Mouse (Mus musculus) heart, postnatal 25 days (tissue): ENCODE data around the gene Ubd. TPM values are rescaled to one million over a fixed set of nuclear protein-coding genes. Genes with fewer than 3 reads are reported as not detected.
"Not testable (repeated sequence)": the region's sequence is repeated elsewhere in the genome, so short reads cannot be mapped to it uniquely, and the experiment has no call there.

Source experiments
- DNase-seq: peaks from one replicate; pipeline ENCODE4 v3.0.0; 2022; ENCODE audit warnings: low spot score
- intact Hi-C: fragments of 180-260 bp; cut with DNase I; formaldehyde crosslinking; loops from one replicate; pipeline ENCODE4 v1.15.1; 2025
- total RNA-seq, 2 experiments: library from RNA; stranded (reverse); gene quantifications; 2 replicates each; pipeline ENCODE4 v1.2.3; 2021

The Ubd gene
- total RNA-seq, result not detected

- intact Hi-C loops, result no loop called here
Observed at GRCm38 (mm10) chr17:37193656-37194055, at the start of gene Ubd. Gene Ubd (plus strand): TSS chr17:37193892.

DNA sequence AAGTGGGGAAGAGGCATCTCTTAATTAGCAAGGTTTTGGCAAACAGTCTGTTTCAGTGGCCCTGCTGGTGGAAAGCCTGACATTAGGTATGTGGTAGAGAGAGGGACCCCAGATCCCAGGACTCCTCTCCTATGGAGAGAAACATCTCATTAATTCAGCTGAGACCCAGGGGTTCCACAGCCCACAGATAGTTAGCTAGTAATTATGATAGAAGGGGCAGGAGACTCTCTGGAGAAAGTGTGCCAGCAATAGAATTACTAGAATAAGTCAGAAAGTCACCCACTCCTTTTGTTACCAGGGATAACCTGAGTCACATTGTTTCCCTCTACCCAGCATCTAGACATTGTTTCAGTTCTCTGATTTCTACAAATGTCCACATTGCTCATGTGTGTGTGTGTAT is 32.3 kb upstream of the Ubd start, which contains the start of gene Olfr93:
Gene Olfr93, minus strand, starts transcription at position 101 of the 400 bp plus-strand sequence.
- DNase-seq, result no peak
- intact Hi-C loops, result no loop called here

More at GRCm38 (mm10) chr17:37193656-37194055, at the start of gene Ubd:
- DNase-seq, result no peak

GRCm38 (mm10) chr17:37185474-37185873 is 8.2 kb upstream of the Ubd start:
- no peak for DNase-seq
- intact Hi-C loops, result no loop called here

GRCm38 (mm10) chr17:37190711-37191110 is 3.0 kb upstream of the Ubd start:
- intact Hi-C loops, result no loop called here
- no peak for DNase-seq

- intact Hi-C loops, result no loop called here
- no peak for DNase-seq
Observed at GRCm38 (mm10) chr17:37193032-37193431, 660 bp upstream of the Ubd start.

GRCm38 (mm10) chr17:37194782-37195181 is 1.1 kb downstream of the Ubd start:
- intact Hi-C loops, result no loop called here
- no peak for DNase-seq

GRCm38 (mm10) chr17:37196845-37197724 is 3.4 kb downstream of the Ubd start:
- intact Hi-C loops, result no loop called here
- DNase-seq, result no peak

DNA sequence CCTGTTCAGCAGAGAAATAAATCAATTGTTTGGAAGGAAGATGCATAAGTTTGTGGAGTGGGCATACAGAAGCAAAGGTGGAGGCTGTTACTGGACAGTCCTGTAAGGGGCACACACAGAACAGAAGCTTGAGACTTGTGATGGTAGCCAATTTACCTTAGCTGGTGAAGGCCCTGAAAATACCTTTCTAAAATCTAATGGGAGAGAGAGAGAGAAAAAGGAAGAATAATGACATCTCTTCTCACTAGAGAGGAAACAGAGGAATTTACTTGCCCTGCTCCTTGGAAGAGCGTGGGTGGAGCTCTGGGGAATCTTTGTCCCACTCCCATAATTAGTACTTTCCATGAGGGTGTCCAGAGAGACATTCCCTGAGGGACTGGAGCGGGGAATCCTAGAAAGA is 7.2 kb downstream of the Ubd start, which contains the start of gene Olfr94:
Gene Olfr94, minus strand, starts transcription at position 101 of the 400 bp plus-strand sequence.
- intact Hi-C loops, result loop anchor here (5.0 kb wide), 1 partner anchor 309 kb away; the partner anchor contains the start of gene Trim40
- DNase-seq, result no peak

DNA sequence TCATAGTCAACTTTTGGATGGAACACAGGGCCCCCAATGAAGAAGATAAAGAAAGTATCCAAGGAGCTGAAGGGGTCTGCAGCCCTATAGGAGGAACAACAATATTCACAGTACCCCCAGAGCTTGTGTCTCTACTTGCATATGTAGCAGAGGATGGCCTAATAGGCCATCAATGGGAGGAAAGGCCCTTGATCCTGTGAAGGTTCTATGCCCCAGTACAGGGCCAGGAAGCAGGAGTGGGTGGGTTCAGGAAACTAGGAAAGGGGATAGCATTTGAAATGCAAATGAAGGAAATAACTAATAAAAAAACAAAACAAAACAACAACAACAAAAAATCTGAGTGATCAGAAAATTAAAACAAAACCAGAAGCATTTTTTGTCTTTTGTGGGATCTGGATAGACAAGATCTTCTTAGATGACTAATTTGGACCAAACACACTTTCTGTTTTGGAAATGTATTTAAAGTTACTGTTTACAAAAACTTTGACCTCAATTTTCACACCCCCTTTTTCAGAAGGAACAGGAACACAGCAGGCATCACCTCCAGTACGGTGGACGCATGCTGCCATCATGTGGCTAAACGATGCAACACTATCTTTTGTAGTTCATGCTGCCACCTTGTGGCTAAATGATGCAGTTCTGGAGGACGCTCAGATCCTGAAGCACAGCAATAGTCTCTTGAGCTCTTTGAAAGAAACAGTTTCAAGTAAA is 9.7 kb downstream of the Ubd start:
- intact Hi-C loops, result loop anchor here (1.0 to 5.0 kb wide), 2 partner anchors 120 to 311 kb away; partner anchors contain the start of gene Trim40
- no peak for DNase-seq

DNA sequence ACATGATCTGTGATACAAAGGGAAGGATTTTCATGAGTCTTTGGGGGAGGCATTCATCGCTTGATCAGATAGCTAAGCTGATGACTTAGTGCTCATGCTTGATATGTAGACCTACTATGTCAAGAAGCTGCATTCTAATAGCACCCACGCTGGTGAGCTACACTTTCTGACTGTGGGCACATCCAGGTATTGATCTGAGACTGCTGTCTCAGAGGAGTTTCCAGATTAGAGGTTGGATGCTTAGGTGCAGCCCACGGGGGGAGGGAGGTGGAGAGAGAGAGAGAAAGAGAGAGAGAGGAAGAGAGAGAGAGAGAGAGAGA is 10.2 kb downstream of the Ubd start:
- intact Hi-C loops, result loop anchor here (1.0 to 5.0 kb wide), 2 partner anchors 121 to 312 kb away; partner anchors contain the start of gene Trim40
- DNase-seq, result no peak

DNA sequence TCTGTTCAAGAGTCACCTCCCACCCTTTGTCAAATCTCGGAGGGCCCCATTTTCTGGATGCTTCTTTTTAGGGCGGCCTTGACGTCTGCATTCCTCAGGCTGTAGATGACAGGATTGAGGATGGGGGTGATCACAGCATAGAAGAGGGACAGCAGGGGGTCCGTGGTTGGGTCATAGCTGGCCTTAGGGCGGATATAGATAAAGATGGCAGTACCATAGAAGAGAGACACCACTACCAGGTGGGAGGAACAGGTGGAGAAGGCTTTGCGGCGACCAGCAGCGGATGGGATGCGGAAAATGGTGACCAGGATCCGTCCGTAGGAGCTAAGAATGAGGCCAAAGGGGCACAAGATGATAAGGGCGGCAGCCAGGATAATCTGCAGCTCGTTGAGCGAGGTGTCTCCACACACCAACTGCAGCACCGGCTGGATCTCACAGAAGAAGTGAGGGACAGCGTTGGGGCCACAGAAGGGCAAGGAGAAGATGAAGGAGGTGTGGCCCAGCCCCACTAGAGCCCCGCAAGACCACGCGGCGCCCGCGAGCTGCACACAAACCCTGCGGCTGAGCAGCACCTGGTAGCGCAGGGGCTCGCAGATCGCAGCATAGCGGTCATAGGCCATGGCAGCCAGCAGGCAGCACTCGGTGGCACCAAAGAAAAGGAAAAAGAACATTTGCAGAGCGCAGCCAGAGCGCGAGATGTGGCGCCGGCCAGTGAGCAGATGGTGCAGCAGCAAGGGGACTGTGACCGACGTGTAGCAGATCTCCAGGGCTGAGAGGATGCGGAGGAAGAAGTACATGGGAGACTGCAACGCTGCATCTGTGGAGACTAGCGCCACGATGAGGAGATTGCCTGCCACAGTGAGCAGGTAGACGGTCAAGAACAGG is 17.4 kb downstream of the Ubd start:
- no peak for DNase-seq
- intact Hi-C loops, result no loop called here

DNA sequence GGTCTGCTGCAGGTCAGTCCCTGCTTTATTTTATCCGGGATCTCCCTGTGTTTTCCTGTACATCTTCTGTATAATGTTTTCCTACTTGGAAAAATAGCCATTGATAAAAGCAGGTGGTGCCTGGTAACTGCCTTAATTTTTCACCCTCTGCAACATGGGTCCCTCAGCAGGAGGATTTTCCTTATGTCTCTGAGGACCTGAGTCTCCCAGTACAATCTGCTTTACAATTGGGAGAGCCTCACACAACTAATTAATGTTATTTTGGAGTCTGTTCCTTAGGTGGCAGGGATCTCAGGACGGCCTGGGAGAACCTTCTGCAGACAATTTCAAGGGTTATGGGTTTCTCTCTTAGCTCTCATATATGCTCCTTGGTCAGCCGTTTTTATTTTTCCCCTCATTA is 19.3 kb downstream of the Ubd start, which contains the start of gene Olfr95:
Gene Olfr95, minus strand, starts transcription at position 101 of the 400 bp plus-strand sequence.
- intact Hi-C loops, result no loop called here

DNA sequence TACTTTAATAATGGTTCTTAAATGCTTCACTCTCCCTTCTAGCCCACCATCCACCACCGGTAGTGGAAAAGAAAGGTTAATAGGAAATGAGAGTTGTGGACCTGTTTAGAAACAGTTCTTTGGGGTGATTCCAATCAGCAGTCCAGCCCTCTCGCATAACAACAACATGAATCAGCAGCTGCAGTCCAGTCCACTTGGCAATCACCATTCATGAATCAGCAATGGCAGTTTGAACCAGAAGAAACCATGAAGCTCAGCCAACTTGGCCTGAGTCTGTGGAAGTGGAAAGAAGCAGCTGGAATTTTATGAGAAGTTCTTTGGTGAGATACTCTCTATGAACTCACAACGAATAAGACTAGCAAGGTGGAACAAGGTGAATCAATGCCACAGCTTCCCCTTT is 24.8 kb downstream of the Ubd start:
- no peak for DNase-seq
- intact Hi-C loops, result no loop called here

More for the DNA sequence above, 19.3 kb downstream of the Ubd start, which contains the start of gene Olfr95:
- no peak for DNase-seq

DNA sequence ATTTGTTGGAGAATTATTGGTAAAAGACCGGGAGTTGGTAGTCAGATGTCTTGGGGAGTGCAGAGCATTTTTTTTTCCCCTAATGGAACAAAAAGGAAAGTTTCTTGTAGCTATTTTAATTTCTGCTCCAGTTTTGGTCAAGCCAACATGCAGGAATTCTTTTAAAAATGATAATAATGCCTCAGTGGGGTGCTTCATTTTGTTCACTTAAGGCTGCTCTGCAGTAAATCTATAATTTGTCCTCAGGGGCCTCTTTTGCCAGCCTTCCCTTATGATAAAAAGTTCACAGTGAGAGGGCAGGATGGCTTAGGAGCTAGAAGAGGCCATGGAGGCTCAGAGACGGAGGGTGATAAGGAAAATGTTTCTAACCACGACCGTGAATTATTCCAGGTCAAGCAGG is 26.2 kb downstream of the Ubd start, which contains the start of gene Olfr96:
Gene Olfr96, plus strand, starts transcription at position 301 of the 400 bp plus-strand sequence.
- intact Hi-C loops, result no loop called here
- no peak for DNase-seq

DNA sequence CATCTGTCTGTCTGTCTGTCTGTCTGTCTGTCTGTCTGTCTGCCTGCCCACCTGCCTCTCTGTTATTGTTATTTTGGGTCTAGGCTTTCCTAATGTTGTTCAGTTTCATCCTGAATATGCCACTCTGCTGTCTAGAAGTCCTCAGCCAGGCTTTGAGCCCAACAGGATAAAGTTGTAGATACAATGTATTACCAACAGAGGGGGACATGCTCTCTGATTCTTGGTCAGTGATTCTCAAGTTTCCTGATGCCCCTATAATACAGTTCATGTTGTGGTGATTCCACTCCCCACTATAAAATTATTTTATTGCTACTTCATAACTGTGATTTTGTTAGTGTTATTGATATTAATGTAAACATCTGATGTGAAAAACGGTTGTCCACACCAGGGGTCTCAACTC is 28.2 kb downstream of the Ubd start:
- intact Hi-C loops, result no loop called here
- no peak for DNase-seq

- intact Hi-C loops, DNase-seq: not testable (repeated sequence)
Observed at GRCm38 (mm10) chr17:37237230-37237629, 43.5 kb downstream of the Ubd start, which contains the start of gene Olfr97. Gene Olfr97 (minus strand): TSS chr17:37237330.

DNA sequence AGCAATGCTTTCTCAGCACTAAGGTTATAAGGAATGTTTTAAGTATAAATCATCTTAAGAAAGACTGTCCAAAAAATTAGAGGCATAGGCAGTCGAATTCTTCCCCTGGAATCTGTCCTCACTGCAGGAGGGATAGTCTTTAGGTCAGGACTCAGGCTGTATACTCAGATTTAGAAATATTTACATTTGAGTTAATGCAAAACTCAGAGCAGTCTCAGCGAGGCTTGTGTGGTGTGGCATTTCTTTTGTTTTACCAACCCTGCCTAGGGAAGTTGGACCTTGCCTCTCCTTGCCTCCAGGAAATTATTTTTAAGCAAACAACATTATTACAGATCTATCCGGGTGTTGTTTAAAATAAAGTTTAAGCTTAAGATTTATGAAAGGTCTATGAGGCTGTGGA is 48.5 kb downstream of the Ubd start:
- intact Hi-C loops, result no loop called here
- no peak for DNase-seq
